Mouse (Mus musculus): Measurements from ENCODE around the gene Ddit4. TPM values are rescaled to one million over a fixed set of nuclear protein-coding genes. Genes with fewer than 3 reads are reported as not detected.

The Ddit4 gene
- polyA plus RNA-seq, 1 experiment from 2014 or later, result 1.9 TPM

GRCm38 (mm10) chr10:59988036-59988435 is 36.4 kb upstream of the Ddit4 start:
- peaks cover 13% of the 10 kb centered on the region for H3K4me1 ChIP-seq (ENCODE audit: control insufficient read depth, insufficient read depth, low read length)
- 65% methylated on average over 4 of the region's 4 CpGs for WGBS (ENCODE audit: insufficient replicate concordance)
- no peaks in the 10 kb centered on the region for H3K9me3 ChIP-seq (replicated peaks; ENCODE audit: control insufficient read depth, low read length)
- no peak overlapping the region for H3K9ac ChIP-seq (ENCODE audit: low read depth, low read length)
- no peak for ATAC-seq (replicated peaks; ENCODE audit: insufficient number of reproducible peaks, low FRiP score, low TSS enrichment)
- peaks cover 14% of the 10 kb centered on the region; the same call in 1 of the 2 replicates for H3K36me3 ChIP-seq (ENCODE audit: control insufficient read depth, insufficient read depth, low read length)
- no peak overlapping the region for H3K4me3 ChIP-seq (ENCODE audit: low read depth, low read length)
- H3K27ac ChIP-seq (ENCODE audit: low read depth, low read length), result no peak overlapping the region
- H3K27me3 ChIP-seq (ENCODE audit: control insufficient read depth, insufficient read depth, low read length), result no peaks in the 10 kb centered on the region
- H3K4me2 ChIP-seq, result no peak overlapping the region

DNA sequence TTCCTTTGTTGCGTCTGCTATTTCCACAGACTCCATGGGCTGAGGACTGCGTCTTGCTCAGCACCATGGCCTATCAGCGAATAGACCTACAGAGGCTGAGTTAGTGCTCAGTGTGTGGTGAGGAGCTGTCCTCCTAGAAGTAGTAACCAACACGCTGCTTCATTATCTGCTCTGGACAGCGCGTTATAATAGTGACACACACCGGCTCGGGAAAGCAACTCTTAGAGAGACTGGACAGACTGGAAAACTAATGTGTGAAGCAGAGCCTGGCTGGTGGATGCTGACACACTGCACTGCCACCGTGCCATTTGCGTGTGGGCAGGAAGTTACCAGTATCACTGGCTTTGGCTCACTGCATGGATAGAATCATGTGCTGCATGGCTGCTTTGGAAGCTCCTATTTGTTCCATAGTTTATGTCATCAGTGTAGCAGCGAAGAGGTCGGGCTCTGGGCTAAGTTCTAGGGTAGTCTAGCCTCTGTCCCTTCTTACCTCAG is 30.8 kb upstream of the Ddit4 start:
- H3K9me3 ChIP-seq (replicated peaks; ENCODE audit: control insufficient read depth, low read length), result no peaks in the 10 kb centered on the region
- H3K27me3 ChIP-seq (ENCODE audit: control insufficient read depth, insufficient read depth, low read length), result no peaks in the 10 kb centered on the region
- peaks cover 26% of the 10 kb centered on the region for H3K4me1 ChIP-seq (ENCODE audit: control insufficient read depth, insufficient read depth, low read length)
- no peak overlapping the region for H3K27ac ChIP-seq (ENCODE audit: low read depth, low read length)
- no peak overlapping the region for H3K9ac ChIP-seq (ENCODE audit: low read depth, low read length)
- H3K4me3 ChIP-seq (ENCODE audit: low read depth, low read length), result no peak overlapping the region
- 68% methylated on average over 12 of the region's 12 CpGs for WGBS (ENCODE audit: insufficient replicate concordance)
- H3K4me2 ChIP-seq, result no peak overlapping the region
- ATAC-seq (replicated peaks; ENCODE audit: insufficient number of reproducible peaks, low FRiP score, low TSS enrichment), result no peak
- peaks cover 9% of the 10 kb centered on the region; the same call in 1 of the 2 replicates for H3K36me3 ChIP-seq (ENCODE audit: control insufficient read depth, insufficient read depth, low read length)

DNA sequence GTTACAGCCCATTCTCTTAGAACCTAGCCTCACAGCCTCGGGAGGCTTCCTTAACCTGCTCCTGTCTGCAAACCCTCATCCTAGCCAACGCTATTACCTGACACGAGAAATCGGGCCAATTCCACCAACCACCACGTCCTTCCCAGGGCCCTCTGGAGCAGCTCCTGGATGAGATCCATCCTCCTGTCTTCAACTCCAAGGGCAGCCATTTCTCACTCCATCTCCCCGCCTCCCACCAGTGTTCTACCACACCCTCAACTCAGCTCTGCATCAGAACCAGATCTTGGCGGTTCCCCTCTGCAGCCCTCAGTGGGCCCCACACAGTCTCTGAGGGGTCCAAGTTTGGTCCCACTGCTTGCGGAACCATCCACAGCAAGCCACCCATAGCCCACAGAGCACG is 30.2 kb upstream of the Ddit4 start:
- no peak overlapping the region for H3K27ac ChIP-seq (ENCODE audit: low read depth, low read length)
- H3K9ac ChIP-seq (ENCODE audit: low read depth, low read length), result no peak overlapping the region
- no peaks in the 10 kb centered on the region for H3K9me3 ChIP-seq (replicated peaks; ENCODE audit: control insufficient read depth, low read length)
- no peak overlapping the region for H3K4me2 ChIP-seq
- peaks cover 6% of the 10 kb centered on the region; the same call in 1 of the 2 replicates for H3K36me3 ChIP-seq (ENCODE audit: control insufficient read depth, insufficient read depth, low read length)
- WGBS (ENCODE audit: insufficient replicate concordance), result 73% methylated on average over 9 of the region's 9 CpGs
- ATAC-seq (replicated peaks; ENCODE audit: insufficient number of reproducible peaks, low FRiP score, low TSS enrichment), result 0 out of 2 replicates have a peak, but pooled peaks have one; percentile 9
- no peaks in the 10 kb centered on the region for H3K27me3 ChIP-seq (ENCODE audit: control insufficient read depth, insufficient read depth, low read length)
- peaks cover 26% of the 10 kb centered on the region for H3K4me1 ChIP-seq (ENCODE audit: control insufficient read depth, insufficient read depth, low read length)
- no peak overlapping the region for H3K4me3 ChIP-seq (ENCODE audit: low read depth, low read length)

- Histone ChIP-seq H3K9me3 (replicated peaks; ENCODE audit: control insufficient read depth, low read length) (no peaks in the 10 kb centered on the region), H3K27me3 (ENCODE audit: control insufficient read depth, insufficient read depth, low read length) (no peaks in the 10 kb centered on the region), H3K9ac (ENCODE audit: low read depth, low read length) (0 out of 2 replicates have a peak overlapping the region, but pooled peaks have one; percentile 18), H3K36me3 (ENCODE audit: control insufficient read depth, insufficient read depth, low read length) (0 out of 2 replicates have a peak, but pooled peaks cover 3% of the 10 kb centered on the region), H3K4me1 (ENCODE audit: control insufficient read depth, insufficient read depth, low read length) (peaks cover 26% of the 10 kb centered on the region), H3K27ac (ENCODE audit: low read depth, low read length) (no peak overlapping the region; the same call in 1 of the 2 replicates), H3K4me3 (ENCODE audit: low read depth, low read length) (no peak overlapping the region), H3K4me2 (no peak overlapping the region)
- no peak for ATAC-seq (replicated peaks; ENCODE audit: insufficient number of reproducible peaks, low FRiP score, low TSS enrichment)
- 68% methylated on average over 4 of the region's 4 CpGs for WGBS (ENCODE audit: insufficient replicate concordance)
These were observed 29.7 kb upstream of the Ddit4 start for GRCm38 (mm10) chr10:59981336-59981735.

DNA sequence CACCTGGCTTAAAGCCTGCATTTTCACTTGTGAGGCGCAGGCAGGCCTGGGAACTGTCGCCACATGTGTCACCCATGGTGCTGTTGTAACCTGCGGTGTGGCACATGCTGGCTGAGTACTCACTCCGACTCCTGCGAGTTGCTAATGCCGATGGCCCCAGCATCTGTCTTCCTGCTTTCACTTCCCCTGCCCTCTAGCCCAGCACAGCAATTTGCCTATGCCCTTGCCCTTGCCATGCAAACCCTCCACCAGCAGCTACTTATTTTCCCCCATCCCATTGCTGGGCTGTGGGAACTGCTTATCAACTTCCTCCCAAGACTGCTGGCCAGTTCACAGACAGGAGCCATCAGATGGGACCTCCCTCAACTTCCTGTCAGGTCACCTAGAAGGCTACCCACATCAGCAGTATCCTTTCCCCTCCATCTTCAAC is 29.2 kb upstream of the Ddit4 start:
- no peak for ATAC-seq (replicated peaks; ENCODE audit: insufficient number of reproducible peaks, low FRiP score, low TSS enrichment)
- Histone ChIP-seq H3K9me3 (replicated peaks; ENCODE audit: control insufficient read depth, low read length) (no peaks in the 10 kb centered on the region), H3K4me1 (ENCODE audit: control insufficient read depth, insufficient read depth, low read length) (peaks cover 26% of the 10 kb centered on the region), H3K27ac (ENCODE audit: low read depth, low read length) (peak overlapping the region; percentile 22; the same call in 1 of the 2 replicates), H3K9ac (ENCODE audit: low read depth, low read length) (0 out of 2 replicates have a peak overlapping the region, but pooled peaks have one; percentile 10), H3K4me3 (ENCODE audit: low read depth, low read length) (no peak overlapping the region), H3K27me3 (ENCODE audit: control insufficient read depth, insufficient read depth, low read length) (no peaks in the 10 kb centered on the region), H3K36me3 (ENCODE audit: control insufficient read depth, insufficient read depth, low read length) (0 out of 2 replicates have a peak, but pooled peaks cover 2% of the 10 kb centered on the region), H3K4me2 (no peak overlapping the region)
- 67% methylated on average over 6 of the region's 6 CpGs for WGBS (ENCODE audit: insufficient replicate concordance)

DNA sequence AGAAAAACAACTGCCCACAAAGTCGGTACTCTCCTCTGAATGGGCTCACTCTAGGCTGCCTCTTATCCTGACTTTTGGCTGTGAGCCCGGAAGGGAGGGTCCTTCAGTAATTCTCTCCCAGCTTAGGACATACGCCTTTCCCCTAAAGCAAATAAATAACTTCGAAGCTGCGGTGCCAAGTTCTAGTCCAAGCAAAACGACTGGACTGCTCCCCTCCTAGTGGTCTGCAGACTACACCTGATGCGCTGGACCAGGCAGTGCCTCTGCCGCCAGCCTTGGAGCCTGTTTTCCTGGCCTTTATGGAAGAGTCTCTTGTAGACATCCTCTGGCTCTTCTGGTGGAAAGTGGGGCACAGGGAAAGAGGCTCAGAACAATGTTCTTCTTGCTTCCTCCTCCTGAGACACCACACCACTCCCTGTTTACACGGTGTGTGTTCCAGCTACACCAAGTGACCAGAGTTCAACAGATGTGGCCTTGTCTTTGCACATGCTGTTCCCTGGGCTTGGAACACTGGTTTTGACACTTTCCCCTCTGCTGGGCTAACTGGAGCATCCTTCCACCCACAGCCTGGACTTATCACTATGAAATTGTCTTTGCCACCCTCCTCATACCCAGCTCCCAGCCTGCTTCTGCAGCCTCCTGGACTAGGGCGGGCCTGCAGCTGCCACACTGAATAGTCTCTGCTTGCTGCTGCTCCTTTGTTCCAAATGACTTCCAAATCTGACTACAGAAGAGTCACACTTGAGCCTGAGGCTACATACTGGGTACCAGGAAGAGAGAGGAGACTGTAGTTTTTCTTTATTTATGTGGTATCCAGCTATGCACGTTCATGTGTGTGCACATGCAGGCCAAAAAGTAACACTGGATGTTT is 27.5 kb upstream of the Ddit4 start:
- Histone ChIP-seq H3K27ac (ENCODE audit: low read depth, low read length) (peak overlapping the region; percentile 74), H3K9ac (ENCODE audit: low read depth, low read length) (0 out of 2 replicates have a peak overlapping the region, but pooled peaks have one; percentile 28)

DNA sequence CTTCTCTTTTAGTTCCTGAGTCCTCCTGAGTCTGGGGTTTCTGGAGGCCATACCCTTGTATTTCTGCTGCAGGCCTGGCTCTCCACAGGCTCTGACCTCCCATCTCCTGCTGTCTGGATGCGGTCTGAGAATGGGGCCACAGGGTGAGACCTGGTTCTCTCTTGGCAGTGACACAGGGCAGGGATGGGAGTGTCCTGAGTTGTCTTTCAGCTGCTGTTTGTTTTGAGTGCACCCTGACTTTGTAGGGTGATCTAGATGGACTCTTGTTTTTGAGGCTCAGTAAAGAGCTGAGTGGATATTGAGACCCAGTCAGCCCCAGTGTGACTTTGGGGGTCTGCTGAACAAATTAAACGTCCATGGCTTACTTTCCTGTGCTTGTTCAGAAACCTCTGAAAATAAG is 26.8 kb upstream of the Ddit4 start:
- Histone ChIP-seq H3K36me3 (ENCODE audit: control insufficient read depth, insufficient read depth, low read length) (no peaks in the 10 kb centered on the region), H3K4me3 (ENCODE audit: low read depth, low read length) (no peak overlapping the region), H3K9me3 (replicated peaks; ENCODE audit: control insufficient read depth, low read length) (no peaks in the 10 kb centered on the region), H3K9ac (ENCODE audit: low read depth, low read length) (0 out of 2 replicates have a peak overlapping the region, but pooled peaks have one; percentile 28), H3K4me1 (ENCODE audit: control insufficient read depth, insufficient read depth, low read length) (peaks cover 38% of the 10 kb centered on the region), H3K4me2 (peak overlapping the region; percentile 8; the same call in 1 of the 2 replicates), H3K27ac (ENCODE audit: low read depth, low read length) (peak overlapping the region; percentile 54), H3K27me3 (ENCODE audit: control insufficient read depth, insufficient read depth, low read length) (no peaks in the 10 kb centered on the region)
- 53% methylated on average over 2 of the region's 2 CpGs for WGBS (ENCODE audit: insufficient replicate concordance)
- no peak for ATAC-seq (replicated peaks; ENCODE audit: insufficient number of reproducible peaks, low FRiP score, low TSS enrichment)

More for the DNA sequence above, 27.5 kb upstream of the Ddit4 start:
- WGBS (ENCODE audit: insufficient replicate concordance), result 36% methylated on average over 11 of the region's 11 CpGs
- Histone ChIP-seq H3K9me3 (replicated peaks; ENCODE audit: control insufficient read depth, low read length) (no peaks in the 10 kb centered on the region), H3K4me1 (ENCODE audit: control insufficient read depth, insufficient read depth, low read length) (peaks cover 36% of the 10 kb centered on the region), H3K36me3 (ENCODE audit: control insufficient read depth, insufficient read depth, low read length) (no peaks in the 10 kb centered on the region), H3K4me2 (no peak overlapping the region), H3K4me3 (ENCODE audit: low read depth, low read length) (no peak overlapping the region), H3K27me3 (ENCODE audit: control insufficient read depth, insufficient read depth, low read length) (no peaks in the 10 kb centered on the region)
- ATAC-seq (replicated peaks; ENCODE audit: insufficient number of reproducible peaks, low FRiP score, low TSS enrichment), result no peak

DNA sequence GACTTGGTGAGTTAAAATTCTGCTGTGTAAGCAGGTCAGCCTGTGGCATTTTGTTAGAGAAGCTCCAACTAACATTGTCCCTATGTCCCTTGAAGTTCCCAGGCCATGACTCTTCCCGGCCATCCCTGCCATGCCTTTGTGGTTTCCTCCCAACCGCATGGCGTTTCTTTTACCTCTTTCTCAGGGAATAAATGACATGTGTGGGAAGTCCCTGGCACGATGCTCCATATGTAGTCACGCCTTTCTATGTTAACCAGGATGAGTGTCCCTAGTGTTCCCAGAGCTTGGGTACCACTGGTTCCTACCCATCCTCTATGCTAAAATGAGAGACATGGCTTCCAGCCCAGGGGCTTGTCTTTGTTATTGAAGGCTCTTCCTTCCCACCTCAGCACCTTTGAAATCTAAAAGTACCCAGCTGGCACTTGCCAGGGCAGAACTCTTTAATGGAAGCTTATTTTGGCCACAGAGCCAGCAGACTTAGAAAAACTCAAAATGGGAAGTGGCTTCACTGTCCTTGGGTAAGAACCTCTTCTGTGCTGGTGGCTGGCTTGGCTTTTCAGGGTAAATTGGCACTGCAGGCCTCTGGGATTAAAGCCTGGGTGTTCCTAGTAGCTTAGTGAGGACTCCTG is 26.2 kb upstream of the Ddit4 start:
- ATAC-seq (replicated peaks; ENCODE audit: insufficient number of reproducible peaks, low FRiP score, low TSS enrichment), result no peak
- H3K4me1 ChIP-seq (ENCODE audit: control insufficient read depth, insufficient read depth, low read length), result peaks cover 38% of the 10 kb centered on the region
- no peaks in the 10 kb centered on the region for H3K9me3 ChIP-seq (replicated peaks; ENCODE audit: control insufficient read depth, low read length)
- H3K27me3 ChIP-seq (ENCODE audit: control insufficient read depth, insufficient read depth, low read length), result no peaks in the 10 kb centered on the region
- 0 out of 2 replicates have a peak overlapping the region, but pooled peaks have one; percentile 4 for H3K4me2 ChIP-seq
- H3K27ac ChIP-seq (ENCODE audit: low read depth, low read length), result no peak overlapping the region
- no peak overlapping the region for H3K4me3 ChIP-seq (ENCODE audit: low read depth, low read length)
- no peak overlapping the region for H3K9ac ChIP-seq (ENCODE audit: low read depth, low read length)
- 80% methylated on average over 5 of the region's 5 CpGs for WGBS (ENCODE audit: insufficient replicate concordance)
- H3K36me3 ChIP-seq (ENCODE audit: control insufficient read depth, insufficient read depth, low read length), result no peaks in the 10 kb centered on the region
